Mouse (Mus musculus): ENCODE measurements at regions not wholly inside any gene's neighbourhood (a gene's known extent, or its start where the extent isn't known, plus 50 kb on each side); places are given as distances from the start of the nearest gene placed in this dataset.
A peak's percentile ranks its signal among the peaks of the same experiment; 100 is the strongest.

- Histone ChIP-seq H3K27me3 (replicated peaks; ENCODE audit: insufficient read depth, low read length) (no peaks in the 10 kb centered on the region), H3K4me2 (replicated peaks; ENCODE audit: low read depth, low read length) (no peak overlapping the region), H3K4me1 (ENCODE audit: insufficient read depth, low read depth, low read length) (no peaks in the 10 kb centered on the region), H3K9ac (replicated peaks; ENCODE audit: low read depth) (no peak overlapping the region), H3K36me3 (ENCODE audit: insufficient read depth, low read length) (no peaks in the 10 kb centered on the region), H3K9me3 (ENCODE audit: low read length) (no peaks in the 10 kb centered on the region), H3K4me3 (ENCODE audit: low read depth, low read length) (no peak overlapping the region), H3K27ac (ENCODE audit: low read length) (no peak overlapping the region)
- WGBS = 57% methylated on average over 5 of the region's 5 CpGs
- ATAC-seq (no peak), DNase-seq (ENCODE audit: low spot score) (no peak)
- no peak for TF ChIP-seq EP300 (IDR thresholded peaks at IDR 0.05)
- TF ChIP-seq CTCF (IDR thresholded peaks at IDR 0.05) = no peak
These were observed 63.6 kb downstream of the Hif1an start for GRCm38 (mm10) chr19:44626261-44626660.

DNA sequence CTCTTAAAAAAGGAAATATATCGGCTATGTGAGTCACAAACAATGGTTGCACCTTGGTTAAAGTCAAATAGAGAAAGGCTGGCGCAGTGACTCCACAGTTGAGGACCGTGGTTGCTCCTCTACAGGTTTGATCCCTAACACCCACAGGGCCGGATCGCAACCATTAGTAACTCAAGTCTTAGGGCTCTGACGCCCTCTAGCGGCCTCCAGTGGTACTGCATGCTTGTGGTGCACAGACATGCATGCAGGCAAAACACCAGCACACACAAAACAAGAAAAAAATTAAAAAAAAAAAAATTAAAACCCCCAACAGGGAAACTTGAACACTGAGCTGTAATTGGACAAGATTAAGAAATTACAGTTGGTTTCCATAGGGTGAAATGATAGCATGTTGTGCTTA, 67.1 kb downstream of the Hif1an start:
- Histone ChIP-seq H3K4me3 (ENCODE audit: low read depth, low read length) (no peak overlapping the region), H3K9ac (replicated peaks; ENCODE audit: low read depth) (no peak overlapping the region), H3K36me3 (ENCODE audit: insufficient read depth, low read length) (no peaks in the 10 kb centered on the region), H3K4me1 (ENCODE audit: insufficient read depth, low read depth, low read length) (no peaks in the 10 kb centered on the region), H3K9me3 (ENCODE audit: low read length) (no peaks in the 10 kb centered on the region), H3K4me2 (replicated peaks; ENCODE audit: low read depth, low read length) (no peak overlapping the region), H3K27me3 (replicated peaks; ENCODE audit: insufficient read depth, low read length) (no peaks in the 10 kb centered on the region), H3K27ac (ENCODE audit: low read length) (no peak overlapping the region)
- DNase-seq (ENCODE audit: low spot score) = no peak
- TF ChIP-seq EP300 (IDR thresholded peaks at IDR 0.05) (no peak), CTCF (IDR thresholded peaks at IDR 0.05) (peak; percentile 43)
- ATAC-seq = no peak
- WGBS = 62% methylated on average over 7 of the region's 7 CpGs

DNA sequence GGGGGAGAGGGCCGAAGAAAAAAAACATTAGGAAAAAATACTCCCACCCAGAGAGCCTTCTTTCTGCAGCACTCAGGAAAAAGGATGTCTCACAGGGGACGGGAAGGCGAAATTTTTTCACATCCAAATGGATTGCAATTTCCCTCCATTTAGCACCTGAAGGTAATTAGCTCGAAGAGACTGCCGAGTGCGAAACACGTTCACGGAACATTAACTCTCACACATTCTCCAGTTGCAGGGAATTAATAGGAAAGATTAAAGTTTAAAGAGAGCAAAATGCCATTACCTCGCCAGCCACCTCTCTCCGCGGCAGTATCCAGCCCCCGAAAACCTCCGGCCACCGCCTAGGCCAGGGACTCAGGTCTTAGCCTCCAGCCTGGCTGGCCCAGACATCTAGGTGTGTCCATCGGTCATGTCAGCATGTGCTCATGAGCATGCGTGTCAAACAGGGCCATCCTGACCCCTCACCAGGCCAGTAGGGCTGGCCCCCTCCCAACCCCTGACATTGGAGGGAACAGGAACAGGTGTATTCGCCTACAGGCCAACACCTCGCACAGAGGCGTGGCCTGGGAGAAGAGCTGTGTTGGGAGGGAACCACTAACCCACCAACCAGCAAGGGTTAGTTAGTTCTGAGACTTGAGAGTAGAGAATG, 68.8 kb downstream of the Hif1an start:
- H3K27me3 ChIP-seq (replicated peaks; ENCODE audit: insufficient read depth, low read length) = no peaks in the 10 kb centered on the region
- H3K4me2 ChIP-seq (replicated peaks; ENCODE audit: low read depth, low read length) = no peak overlapping the region
- no peak overlapping the region for H3K9ac ChIP-seq (replicated peaks; ENCODE audit: low read depth)
- no peaks in the 10 kb centered on the region for H3K4me1 ChIP-seq (ENCODE audit: insufficient read depth, low read depth, low read length)
- no peak for ATAC-seq
- no peak for TF ChIP-seq CTCF (IDR thresholded peaks at IDR 0.05)
- TF ChIP-seq EP300 (IDR thresholded peaks at IDR 0.05) = no peak
- no peak overlapping the region for H3K4me3 ChIP-seq (ENCODE audit: low read depth, low read length)
- 77% methylated on average over 19 of the region's 19 CpGs for WGBS
- no peaks in the 10 kb centered on the region for H3K9me3 ChIP-seq (ENCODE audit: low read length)
- H3K27ac ChIP-seq (ENCODE audit: low read length) = no peak overlapping the region
- DNase-seq (ENCODE audit: low spot score) = no peak
- H3K36me3 ChIP-seq (ENCODE audit: insufficient read depth, low read length) = no peaks in the 10 kb centered on the region

DNA sequence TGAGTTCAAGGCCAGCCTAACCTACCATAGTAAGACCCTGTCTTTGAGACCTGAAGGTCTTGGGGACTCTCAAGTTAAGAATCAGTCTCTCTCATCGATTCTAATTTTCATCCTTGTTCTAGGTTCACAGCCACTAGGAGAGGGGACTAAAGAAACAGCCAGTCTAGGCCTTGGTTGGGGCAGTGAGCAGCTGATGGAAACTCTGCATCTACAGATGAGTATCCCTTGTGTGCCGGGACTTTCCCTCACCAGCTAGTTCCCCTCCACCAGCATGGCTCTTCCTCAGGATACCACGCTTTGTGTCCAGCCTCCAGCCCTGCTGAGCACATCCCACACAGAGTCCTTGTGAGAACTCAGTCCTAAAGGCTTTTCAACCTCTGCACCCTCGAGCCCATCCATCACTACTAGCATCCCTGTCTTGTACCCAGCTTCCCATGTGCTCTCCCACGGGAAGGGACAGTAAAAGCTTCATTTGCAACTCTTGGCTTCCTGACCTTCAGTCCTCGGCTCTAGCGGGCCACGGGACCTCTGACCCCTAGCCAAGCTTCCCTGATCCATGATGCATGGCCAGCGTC, 74.6 kb downstream of the Hif1an start:
- Histone ChIP-seq H3K27ac (ENCODE audit: low read length) (no peak overlapping the region), H3K9ac (replicated peaks; ENCODE audit: low read depth) (no peak overlapping the region), H3K4me2 (replicated peaks; ENCODE audit: low read depth, low read length) (no peak overlapping the region), H3K4me3 (ENCODE audit: low read depth, low read length) (no peak overlapping the region), H3K36me3 (ENCODE audit: insufficient read depth, low read length) (no peaks in the 10 kb centered on the region), H3K9me3 (ENCODE audit: low read length) (no peaks in the 10 kb centered on the region), H3K4me1 (ENCODE audit: insufficient read depth, low read depth, low read length) (no peaks in the 10 kb centered on the region), H3K27me3 (replicated peaks; ENCODE audit: insufficient read depth, low read length) (0 out of 2 replicates have a peak, but pooled peaks cover 6% of the 10 kb centered on the region)
- ATAC-seq = no peak
- no peak for DNase-seq (ENCODE audit: low spot score)
- TF ChIP-seq EP300 (IDR thresholded peaks at IDR 0.05) = no peak
- 49% methylated on average over 9 of the region's 9 CpGs for WGBS

DNA sequence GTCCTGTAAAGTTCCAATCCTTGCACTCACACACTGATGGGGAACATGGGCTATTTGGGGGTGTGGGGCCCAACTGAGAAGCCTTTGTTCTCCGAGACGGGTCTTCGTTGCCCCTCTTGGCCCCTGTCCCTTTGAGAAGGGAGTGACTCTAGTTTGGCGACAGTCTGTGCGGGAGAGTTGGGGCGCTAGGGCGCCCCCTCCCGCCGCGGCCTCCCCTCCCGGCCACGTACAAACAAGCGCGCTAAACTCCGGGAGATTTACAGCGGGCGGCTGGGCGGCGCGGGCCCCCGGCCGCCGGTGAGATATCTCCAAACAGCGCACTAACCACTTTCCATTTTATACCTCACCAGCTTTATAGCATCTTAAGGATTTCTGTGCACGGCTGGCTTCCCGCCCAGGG, 77.4 kb downstream of the Hif1an start:
- peak overlapping the region; percentile 37; the same call in 1 of the 2 replicates for H3K4me2 ChIP-seq (replicated peaks; ENCODE audit: low read depth, low read length)
- no peak overlapping the region for H3K9ac ChIP-seq (replicated peaks; ENCODE audit: low read depth)
- no peak overlapping the region for H3K27ac ChIP-seq (ENCODE audit: low read length)
- no peaks in the 10 kb centered on the region for H3K9me3 ChIP-seq (ENCODE audit: low read length)
- DNase-seq (ENCODE audit: low spot score) (no peak), ATAC-seq (no peak)
- 0 out of 2 replicates have a peak, but pooled peaks cover 6% of the 10 kb centered on the region for H3K27me3 ChIP-seq (replicated peaks; ENCODE audit: insufficient read depth, low read length)
- WGBS = 1% methylated on average over 26 of the region's 26 CpGs
- no peak overlapping the region for H3K4me3 ChIP-seq (ENCODE audit: low read depth, low read length)
- H3K4me1 ChIP-seq (ENCODE audit: insufficient read depth, low read depth, low read length) = no peaks in the 10 kb centered on the region
- TF ChIP-seq CTCF (IDR thresholded peaks at IDR 0.05) = no peak
- no peak for TF ChIP-seq EP300 (IDR thresholded peaks at IDR 0.05)
- H3K36me3 ChIP-seq (ENCODE audit: insufficient read depth, low read length) = no peaks in the 10 kb centered on the region

DNA sequence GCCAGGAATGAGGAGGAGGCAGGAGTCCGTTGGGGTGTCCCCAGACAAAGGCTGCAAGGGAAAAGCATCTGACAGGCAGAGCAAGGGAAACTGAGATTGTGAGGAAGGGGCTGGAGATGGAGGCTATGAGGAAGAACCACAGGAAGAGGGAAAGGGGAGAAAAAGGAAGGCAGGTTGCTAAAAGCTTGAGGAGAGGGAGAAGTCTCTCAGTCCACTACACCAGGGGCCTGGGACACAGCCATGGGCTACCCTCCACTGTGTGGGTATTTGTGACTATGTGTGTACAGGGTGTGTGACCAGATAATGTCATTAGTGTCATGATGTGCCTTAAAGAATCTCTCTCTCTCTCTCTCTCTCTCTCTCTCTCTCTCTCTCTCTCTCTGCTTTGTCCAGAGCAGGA, 77.9 kb downstream of the Hif1an start:
- no peaks in the 10 kb centered on the region for H3K9me3 ChIP-seq (ENCODE audit: low read length)
- 0 out of 2 replicates have a peak, but pooled peaks cover 6% of the 10 kb centered on the region for H3K27me3 ChIP-seq (replicated peaks; ENCODE audit: insufficient read depth, low read length)
- no peak overlapping the region for H3K27ac ChIP-seq (ENCODE audit: low read length)
- 0% methylated on average over 1 of the region's 1 CpGs for WGBS
- no peak overlapping the region for H3K4me3 ChIP-seq (ENCODE audit: low read depth, low read length)
- H3K4me2 ChIP-seq (replicated peaks; ENCODE audit: low read depth, low read length) = no peak overlapping the region
- TF ChIP-seq CTCF (IDR thresholded peaks at IDR 0.05) = no peak
- no peak for TF ChIP-seq EP300 (IDR thresholded peaks at IDR 0.05)
- DNase-seq (ENCODE audit: low spot score) (no peak), ATAC-seq (no peak)
- H3K36me3 ChIP-seq (ENCODE audit: insufficient read depth, low read length) = no peaks in the 10 kb centered on the region
- no peaks in the 10 kb centered on the region for H3K4me1 ChIP-seq (ENCODE audit: insufficient read depth, low read depth, low read length)
- no peak overlapping the region for H3K9ac ChIP-seq (replicated peaks; ENCODE audit: low read depth)
